Mouse (Mus musculus) heart, postnatal 0 days (tissue): ENCODE data around the gene Cbr3. TPM values are rescaled to one million over a fixed set of nuclear protein-coding genes. Genes with fewer than 3 reads are reported as not detected.

Experiments used
- ATAC-seq: fragments of 200-750 bp; cut with Nextera tagmentation; 2 replicates; pipeline ENCODE4 v1.8.0; 2017; ENCODE audit warnings: low read depth, moderate number of reproducible peaks, moderate library complexity; ENCODE audit not compliant: insufficient read depth
- DNase-seq: peaks from one replicate; pipeline ENCODE4 v3.0.0-alpha.2; 2016; ENCODE audit warnings: low spot score
- H3K27ac ChIP-seq: fragments of 300-500 bp; sonication (generic); 2 replicates; pipeline ENCODE4 v1.5.1; 2014; ENCODE audit warnings: low read depth, mild to moderate bottlenecking
- H3K27me3 ChIP-seq: fragments of 300-500 bp; sonication (generic); 2 replicates; pipeline ENCODE4 v1.6.1; 2014; ENCODE audit warnings: low read length, mixed read lengths; ENCODE audit not compliant: control insufficient read depth, insufficient read depth
- H3K36me3 ChIP-seq: fragments of 300-500 bp; sonication (generic); replicated peaks from 2 replicates; pipeline ENCODE4 v1.6.1; 2014; ENCODE audit warnings: low read length, mixed read lengths; ENCODE audit not compliant: control insufficient read depth, insufficient read depth
- H3K4me1 ChIP-seq: fragments of 300-500 bp; sonication (generic); 2 replicates; pipeline ENCODE4 v1.6.1; 2014; ENCODE audit warnings: antibody characterized with exemption; ENCODE audit not compliant: control insufficient read depth, insufficient read depth
- H3K4me2 ChIP-seq: fragments of 300-500 bp; sonication (generic); 2 replicates; pipeline ENCODE4 v1.6.1; 2014; ENCODE audit warnings: low read depth, mild to moderate bottlenecking, low read length, moderate library complexity
- H3K4me3 ChIP-seq: fragments of 300-500 bp; sonication (generic); 2 replicates; pipeline ENCODE4 v1.5.1; 2014; ENCODE audit warnings: low read depth, low read length
- H3K9ac ChIP-seq: fragments of 300-500 bp; sonication (generic); replicated peaks from 2 replicates; pipeline ENCODE4 v1.6.1; 2014; ENCODE audit warnings: low read depth, low read length, mixed read lengths
- H3K9me3 ChIP-seq: fragments of 300-500 bp; sonication (generic); replicated peaks from 2 replicates; pipeline ENCODE4 v1.6.1; 2016; ENCODE audit warnings: low read length; ENCODE audit not compliant: control insufficient read depth
- CTCF ChIP-seq: IDR thresholded peaks from 2 replicates; pipeline ENCODE4 v1.5.1; 2016; ENCODE audit warnings: antibody characterized with exemption, control low read depth, low read depth
- EP300 ChIP-seq: IDR thresholded peaks from 2 replicates; pipeline ENCODE4 v1.6.1; 2016; ENCODE audit warnings: antibody characterized with exemption, low read depth
- WGBS: fragments of 180-500 bp; shearing (Covaris S2); extraction: QIAGEN DNeasy Blood & Tissue Kit; methylation state at CpG from one replicate; pipeline ENCODE4 v1.1.7; 2014; 5-methylcytosine and 5-hydroxymethylcytosine counted together
- polyA plus RNA-seq: library from polyadenylated mRNA; unstranded; fragments of >200 nt; fragmentation: Nextera tagmentation; extraction: Ambion mirVana; gene quantifications from 2 replicates; pipeline ENCODE4 v1.2.1, GENCODE M21; 2015
- total RNA-seq: library from RNA; depleted of rRNA; stranded (reverse); fragments of >200 nt; gene quantifications from 2 replicates; pipeline ENCODE4 v1.2.3, GENCODE M21; 2014; ENCODE audit warnings: low replicate concordance

Cbr3 gene
- total and polyA plus RNA-seq, 2 experiments from 2014 or later, result 1.3 TPM; not detected in 1

DNA sequence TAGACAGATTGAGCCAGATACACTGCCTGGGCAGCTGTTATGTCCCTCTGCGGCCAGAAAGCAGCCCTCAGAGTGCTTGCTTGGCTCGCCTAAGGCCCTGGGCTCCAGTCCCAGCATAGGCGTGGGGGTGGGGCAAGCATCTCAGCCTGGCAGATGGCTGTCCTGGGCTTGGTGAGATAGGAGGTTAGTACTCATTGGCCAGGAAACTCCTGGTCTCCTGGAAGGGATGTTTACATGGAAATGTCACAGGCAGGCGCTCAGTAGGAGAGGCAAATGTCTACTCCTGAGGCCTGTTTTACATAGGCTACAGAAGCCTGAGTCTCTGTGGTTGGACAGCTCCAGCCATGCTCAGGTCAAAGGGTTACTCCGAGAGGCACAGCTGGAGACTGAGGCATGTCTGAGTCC, 34.3 kb downstream of the Cbr3 start:
- Histone ChIP-seq H3K4me3 (no peak overlapping the region), H3K36me3 (no peaks in the 10 kb centered on the region), H3K27ac (peak overlapping the region; percentile 65), H3K9ac (no peak overlapping the region), H3K4me2 (no peak overlapping the region), H3K27me3 (no peaks in the 10 kb centered on the region), H3K9me3 (no peaks in the 10 kb centered on the region), H3K4me1 (peaks cover 14% of the 10 kb centered on the region)
- WGBS, result 24% methylated on average over 5 of the region's 5 CpGs
- peak; percentile 89 for ATAC-seq
- TF ChIP-seq CTCF (no peak), EP300 (no peak)
- DNase-seq, result peak; percentile 76

DNA sequence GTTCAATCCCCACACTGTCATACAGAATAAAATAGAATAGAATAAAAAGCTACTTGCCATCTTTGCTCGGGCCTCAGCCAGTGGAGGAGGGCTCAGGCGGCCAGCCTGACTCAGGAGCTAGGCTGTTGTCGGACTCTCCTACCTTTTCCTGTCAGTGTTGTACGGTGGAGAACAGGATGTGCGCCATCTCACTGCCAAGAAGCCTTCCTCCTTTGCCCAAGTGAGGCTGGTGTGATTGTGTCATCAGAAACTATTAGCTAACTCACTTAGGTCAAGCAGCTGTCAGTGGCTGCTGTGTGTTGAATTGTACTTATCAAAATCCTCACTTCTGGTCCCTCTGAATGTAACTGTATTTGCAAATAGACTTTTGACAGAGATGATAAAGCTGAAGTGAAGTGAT, 38.8 kb downstream of the Cbr3 start:
- Histone ChIP-seq H3K4me3 (no peak overlapping the region), H3K27me3 (no peaks in the 10 kb centered on the region), H3K36me3 (no peaks in the 10 kb centered on the region), H3K9me3 (no peaks in the 10 kb centered on the region), H3K4me1 (peaks cover 9% of the 10 kb centered on the region), H3K27ac (no peak overlapping the region), H3K4me2 (no peak overlapping the region), H3K9ac (no peak overlapping the region)
- ATAC-seq, result no peak
- DNase-seq, result peak; percentile 26
- WGBS, result 58% methylated on average over 5 of the region's 5 CpGs
- TF ChIP-seq EP300 (no peak), CTCF (no peak)

DNA sequence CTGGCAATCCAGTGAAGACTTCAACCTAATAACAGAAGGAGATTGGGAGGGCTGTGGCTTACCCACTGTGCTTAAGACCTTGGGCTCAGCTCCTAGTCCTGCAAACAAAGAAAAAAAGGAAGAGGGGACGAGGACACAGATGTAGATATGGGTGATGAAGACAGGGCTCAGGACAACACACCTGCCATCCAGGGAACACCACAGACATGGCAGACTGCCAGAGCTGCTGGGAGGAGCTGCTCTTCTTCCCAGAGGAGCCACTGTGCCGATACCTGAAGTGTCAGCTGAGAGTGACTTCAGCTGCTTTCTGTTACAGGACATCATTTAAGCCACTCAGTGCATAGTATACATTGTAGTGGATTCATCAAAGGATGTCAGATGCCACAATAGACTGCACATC, 39.5 kb downstream of the Cbr3 start:
- ATAC-seq, result no peak
- H3K9ac ChIP-seq, result no peak overlapping the region
- no peak for DNase-seq
- no peaks in the 10 kb centered on the region for H3K9me3 ChIP-seq
- TF ChIP-seq EP300 (no peak), CTCF (no peak)
- no peaks in the 10 kb centered on the region for H3K27me3 ChIP-seq
- 58% methylated on average over 2 of the region's 2 CpGs for WGBS
- no peak overlapping the region for H3K4me2 ChIP-seq
- H3K36me3 ChIP-seq, result no peaks in the 10 kb centered on the region
- no peak overlapping the region for H3K4me3 ChIP-seq
- H3K4me1 ChIP-seq, result peaks cover 2% of the 10 kb centered on the region; the same call in 1 of the 2 replicates
- no peak overlapping the region for H3K27ac ChIP-seq

DNA sequence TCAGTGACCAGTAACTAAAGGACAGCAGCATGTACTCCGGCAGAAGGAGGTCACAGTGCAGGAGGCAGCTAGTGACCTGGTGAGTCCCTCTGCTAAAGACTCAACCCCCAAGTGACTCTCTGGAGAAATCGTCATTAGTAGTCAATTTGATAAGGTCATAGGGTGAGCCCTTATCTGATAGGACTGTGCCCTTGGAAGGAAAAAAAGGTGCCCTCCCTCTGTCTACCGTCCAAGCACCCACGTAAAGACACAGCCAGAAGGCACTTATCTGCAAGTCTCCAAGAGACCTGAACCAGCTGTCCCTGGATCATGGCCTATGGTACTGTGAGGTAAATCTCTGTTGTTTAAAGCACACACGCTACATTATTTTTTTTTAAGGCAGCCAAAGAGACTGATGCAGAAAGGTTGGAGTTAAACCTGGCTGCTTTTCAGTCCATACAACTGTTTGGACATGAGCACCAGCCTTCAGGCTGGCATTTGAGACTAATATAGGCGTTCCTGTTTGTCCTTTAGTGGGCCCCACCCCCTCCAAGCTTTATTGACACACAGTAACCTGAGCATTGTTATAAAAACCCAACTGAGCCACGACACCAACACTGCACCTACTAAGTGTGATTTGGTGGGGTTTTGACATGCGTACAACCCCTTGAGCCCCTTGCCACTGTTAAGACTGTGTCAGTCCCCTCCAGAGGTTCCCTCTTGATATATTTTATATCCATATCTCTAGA, 42.6 kb downstream of the Cbr3 start:
- TF ChIP-seq EP300, result no peak
- no peak for TF ChIP-seq CTCF
- H3K4me1 ChIP-seq, result peaks cover 4% of the 10 kb centered on the region; the same call in 1 of the 2 replicates
- H3K9me3 ChIP-seq, result no peaks in the 10 kb centered on the region
- H3K27me3 ChIP-seq, result no peaks in the 10 kb centered on the region
- ATAC-seq (no peak), DNase-seq (no peak)
- H3K4me2 ChIP-seq, result no peak overlapping the region
- no peaks in the 10 kb centered on the region for H3K36me3 ChIP-seq
- H3K9ac ChIP-seq, result no peak overlapping the region
- no peak overlapping the region for H3K4me3 ChIP-seq
- H3K27ac ChIP-seq, result no peak overlapping the region
- 73% methylated on average over 8 of the region's 8 CpGs for WGBS

DNA sequence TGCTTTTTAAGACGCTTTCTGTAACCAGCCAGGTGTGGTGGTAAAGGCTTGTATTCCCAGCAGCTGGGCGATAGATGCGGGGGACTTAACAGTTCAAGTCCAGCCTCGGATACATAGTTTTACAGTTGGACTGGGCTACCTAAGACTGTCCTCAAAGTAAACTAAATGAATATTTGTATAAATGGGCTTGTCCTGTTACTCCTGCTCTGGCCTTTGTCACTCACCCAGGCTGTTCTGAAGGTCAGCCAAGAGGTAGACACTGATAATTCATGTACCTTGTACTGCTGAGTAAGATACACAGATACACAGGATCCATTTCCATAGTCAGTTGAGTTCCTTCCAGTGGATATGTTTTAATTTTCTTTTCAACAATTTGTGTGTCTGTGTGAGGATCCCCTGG, 43.2 kb downstream of the Cbr3 start:
- no peak for ATAC-seq
- Histone ChIP-seq H3K4me1 (peaks cover 4% of the 10 kb centered on the region; the same call in 1 of the 2 replicates), H3K36me3 (no peaks in the 10 kb centered on the region), H3K27me3 (no peaks in the 10 kb centered on the region), H3K4me2 (no peak overlapping the region), H3K27ac (no peak overlapping the region), H3K4me3 (no peak overlapping the region), H3K9me3 (no peaks in the 10 kb centered on the region), H3K9ac (no peak overlapping the region)
- WGBS, result 92% methylated on average over 4 of the region's 4 CpGs
- TF ChIP-seq CTCF (no peak), EP300 (no peak)
- DNase-seq, result no peak

DNA sequence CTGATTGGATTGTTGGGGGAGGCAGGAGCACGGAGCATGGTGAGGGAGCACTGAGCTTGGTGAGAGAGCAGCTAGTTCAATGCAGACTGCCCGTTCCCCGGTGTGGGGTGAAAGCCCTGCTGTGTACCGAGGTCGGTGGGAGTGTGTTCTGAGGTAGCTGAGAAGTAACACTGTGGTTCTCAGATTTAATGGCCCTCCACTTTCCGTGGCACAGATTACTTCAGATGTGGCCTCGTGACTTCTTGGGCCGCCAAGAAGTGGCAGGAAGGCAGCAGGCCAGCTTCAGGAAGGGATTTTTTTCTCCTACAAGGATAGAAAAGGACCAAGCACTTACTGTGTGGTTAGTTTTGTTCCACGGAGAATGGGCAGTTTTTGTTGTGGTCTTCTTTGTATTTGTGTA, 45.7 kb downstream of the Cbr3 start:
- H3K4me3 ChIP-seq, result no peak overlapping the region
- no peak for ATAC-seq
- no peaks in the 10 kb centered on the region for H3K36me3 ChIP-seq
- TF ChIP-seq CTCF (no peak), EP300 (no peak)
- H3K9ac ChIP-seq, result no peak overlapping the region
- H3K27me3 ChIP-seq, result no peaks in the 10 kb centered on the region
- DNase-seq, result no peak
- H3K9me3 ChIP-seq, result no peaks in the 10 kb centered on the region
- H3K4me2 ChIP-seq, result no peak overlapping the region
- 76% methylated on average over 9 of the region's 9 CpGs for WGBS
- peaks cover 4% of the 10 kb centered on the region; the same call in 1 of the 2 replicates for H3K4me1 ChIP-seq
- H3K27ac ChIP-seq, result no peak overlapping the region
